Mouse (Mus musculus) lung, postnatal 36 days (tissue): ENCODE data around the gene Loxl3.

Source experiments
- DNase-seq: peaks from one replicate; pipeline ENCODE4 v3.0.0; 2022; ENCODE audit warnings: mixed read lengths

Loxl3 gene

GRCm38 (mm10) chr6:83087205-83087925 lies 53.4 kb downstream of the Loxl3 start:
- DNase-seq, result peak; percentile 43

DNA sequence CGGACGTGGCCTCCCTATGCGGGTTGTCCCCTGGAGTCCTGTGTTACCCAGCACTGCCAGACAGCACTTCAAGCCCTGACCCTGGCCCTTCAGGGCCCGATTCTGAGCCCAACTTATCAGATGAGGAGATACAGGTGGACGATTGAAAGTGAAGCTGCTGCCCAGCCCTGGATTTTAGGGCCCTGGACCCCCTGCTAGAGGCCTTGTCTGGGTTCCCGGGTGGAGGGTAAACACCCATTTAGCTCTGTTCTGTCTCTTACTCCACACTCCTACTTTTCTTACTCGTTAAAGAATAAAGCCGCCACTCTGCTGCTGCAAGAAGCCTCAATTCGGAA lies 53.9 kb downstream of the Loxl3 start:
- no peak for DNase-seq

DNA sequence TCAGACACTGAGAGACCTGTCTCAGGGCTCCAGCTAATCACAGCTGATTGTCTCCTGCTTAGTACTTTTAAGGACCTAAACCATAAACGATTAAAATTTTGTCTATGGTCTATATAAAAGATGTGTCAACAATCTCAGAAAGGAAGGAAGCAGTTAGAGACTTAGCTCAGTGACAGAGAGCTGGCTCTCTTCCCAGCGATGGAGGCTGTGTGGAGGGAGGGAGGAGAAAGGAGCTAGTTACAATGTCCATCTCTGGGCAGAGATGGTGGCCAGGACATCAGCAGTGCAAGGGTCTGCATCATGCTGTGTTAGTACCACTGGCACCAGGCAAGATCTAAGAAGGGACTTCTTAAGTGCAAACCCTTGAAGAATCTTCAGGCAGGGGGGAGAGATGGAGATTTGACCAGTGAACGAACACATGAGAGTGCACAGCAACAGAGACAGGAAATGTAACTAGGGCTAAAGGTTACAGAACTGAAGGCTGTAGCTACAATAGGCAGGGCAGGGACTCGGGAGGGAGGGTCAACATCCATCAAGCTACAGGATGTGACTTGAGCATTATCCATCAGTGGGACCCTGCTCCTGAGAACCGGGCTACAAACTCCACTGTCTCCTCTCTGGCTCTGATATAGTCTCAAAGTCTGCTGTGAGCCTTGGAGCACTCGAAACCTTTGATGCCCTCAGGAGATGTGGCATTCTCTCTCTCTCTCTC lies 58.6 kb downstream of the Loxl3 start:
- DNase-seq, result no peak

GRCm38 (mm10) chr6:83095968-83096367 lies 62.0 kb downstream of the Loxl3 start:
- no peak for DNase-seq

GRCm38 (mm10) chr6:83098411-83098810 lies 64.4 kb downstream of the Loxl3 start:
- no peak for DNase-seq

DNA sequence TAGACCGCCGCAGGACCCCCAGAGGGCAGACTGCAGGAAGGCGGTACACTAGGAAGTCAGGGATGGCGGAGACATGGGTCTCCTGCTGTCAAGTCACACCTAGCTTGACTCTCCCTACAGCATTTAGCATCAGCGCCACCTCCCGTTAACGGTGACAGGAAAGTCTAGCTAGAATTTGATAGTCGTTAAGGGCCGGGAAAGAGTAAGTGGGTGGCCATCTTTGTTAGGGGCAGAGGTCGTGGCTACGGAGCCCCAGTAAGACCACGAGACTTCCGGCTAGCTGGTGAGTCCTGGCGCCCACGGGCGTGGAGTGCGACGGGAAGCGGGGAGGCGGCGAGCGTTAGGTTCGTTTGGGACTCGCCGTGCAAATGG lies 67.3 kb downstream of the Loxl3 start, which contains the start of the genes Ccdc142 and Gm42688:
TSS of gene Ccdc142 (plus strand) at position 286 of the 372 bp plus-strand sequence.
TSS of gene Gm42688 (plus strand) at position 302 of the 372 bp plus-strand sequence.
- DNase-seq, result peak; percentile 97

DNA sequence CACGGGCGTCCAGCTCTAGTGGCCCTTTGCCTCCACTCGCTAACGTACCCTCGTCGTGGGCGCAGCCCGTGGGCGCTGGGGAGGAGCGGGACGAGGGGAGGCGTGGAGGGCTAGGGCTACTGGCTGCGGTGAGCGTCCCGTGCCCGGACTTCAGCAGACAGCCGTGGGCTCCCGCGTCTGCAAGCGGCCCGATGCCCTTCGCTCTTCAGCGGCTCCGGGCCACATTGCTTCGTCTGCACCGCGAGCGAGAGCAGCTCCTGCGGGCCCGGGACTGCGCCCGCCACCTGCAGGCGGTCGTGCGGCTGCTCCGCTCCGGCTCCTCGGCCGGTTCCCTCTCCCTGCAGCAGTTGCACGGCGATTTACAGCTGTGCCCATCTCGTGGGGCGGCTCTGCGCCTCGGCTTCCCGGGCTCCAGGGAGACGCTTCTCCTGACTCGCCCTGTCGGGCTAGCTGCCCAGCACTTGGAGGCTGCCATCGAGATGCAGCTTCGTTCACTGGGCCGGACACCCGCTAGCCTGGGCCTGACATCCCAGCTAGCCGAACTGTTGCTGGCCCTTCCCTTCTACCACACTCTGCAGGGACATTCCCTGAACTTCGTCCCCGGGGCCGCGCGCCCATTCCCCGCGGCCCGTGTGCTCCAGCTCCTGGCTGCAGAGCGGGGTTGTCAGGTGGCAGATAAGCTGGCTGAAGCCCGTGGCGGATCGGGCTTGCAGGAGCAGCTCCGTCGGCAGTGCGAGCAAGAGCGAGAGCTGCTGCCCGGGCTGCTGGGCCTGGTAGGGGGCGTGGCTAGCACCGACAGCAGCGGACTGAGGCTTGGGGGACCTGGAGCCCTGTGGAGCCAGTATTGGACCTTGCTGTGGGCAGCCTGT lies 67.9 kb downstream of the Loxl3 start:
- DNase-seq, result peak; percentile 59
